Mouse (Mus musculus) stomach, postnatal 0 days (tissue): ENCODE data around the gene Tulp2. TPM values are rescaled to one million over a fixed set of nuclear protein-coding genes. Genes with fewer than 3 reads are reported as not detected.
A peak's percentile ranks its signal among the peaks of the same experiment; 100 is the strongest.

ENCODE experiments used
- ATAC-seq: fragments of 200-750 bp; cut with Nextera tagmentation; 2 replicates; pipeline ENCODE4 v1.8.0; 2017; ENCODE audit not compliant: low FRiP score, low TSS enrichment
- DNase-seq: peaks from one replicate; pipeline ENCODE4 v3.0.0-alpha.2; 2016; ENCODE audit warnings: low spot score
- H3K27ac ChIP-seq: fragments of 300-500 bp; sonication (generic); replicated peaks from 2 replicates; pipeline ENCODE4 v1.5.1; 2014; ENCODE audit warnings: mild to moderate bottlenecking, control low read depth
- H3K27me3 ChIP-seq: fragments of 300-500 bp; sonication (generic); 2 replicates; pipeline ENCODE4 v1.6.1; 2014; ENCODE audit warnings: low read length; ENCODE audit not compliant: control insufficient read depth, insufficient read depth
- H3K36me3 ChIP-seq: fragments of 300-500 bp; sonication (generic); 2 replicates; pipeline ENCODE4 v1.6.1; 2014; ENCODE audit warnings: low read length, mixed read lengths; ENCODE audit not compliant: control insufficient read depth, insufficient read depth
- H3K4me1 ChIP-seq: fragments of 300-500 bp; sonication (generic); replicated peaks from 2 replicates; pipeline ENCODE4 v1.6.1; 2014; ENCODE audit warnings: antibody characterized with exemption; ENCODE audit not compliant: control insufficient read depth, insufficient read depth
- H3K4me2 ChIP-seq: fragments of 300-500 bp; sonication (generic); replicated peaks from 2 replicates; pipeline ENCODE4 v1.6.1; 2014; ENCODE audit warnings: low read depth, mild to moderate bottlenecking, control low read depth, moderate library complexity
- H3K4me3 ChIP-seq: fragments of 300-500 bp; sonication (generic); 2 replicates; pipeline ENCODE4 v1.5.1; 2014; ENCODE audit warnings: low read depth, low read length, control low read depth
- H3K9ac ChIP-seq: fragments of 300-500 bp; sonication (generic); 2 replicates; pipeline ENCODE4 v1.6.1; 2014; ENCODE audit warnings: mild to moderate bottlenecking, low read length, control low read depth, mixed read lengths
- H3K9me3 ChIP-seq: fragments of 300-500 bp; sonication (generic); 2 replicates; pipeline ENCODE4 v1.6.1; 2016; ENCODE audit warnings: low read length; ENCODE audit not compliant: control insufficient read depth
- CTCF ChIP-seq: IDR thresholded peaks from 2 replicates; pipeline ENCODE4 v1.5.1; 2016; ENCODE audit warnings: antibody characterized with exemption, low read depth, mild to moderate bottlenecking, moderate library complexity
- EP300 ChIP-seq: optimal IDR thresholded peaks from 2 replicates; pipeline ENCODE3; 2016; ENCODE audit warnings: antibody characterized with exemption
- WGBS: fragments of 180-500 bp; shearing (Covaris S2); extraction: QIAGEN DNeasy Blood & Tissue Kit; methylation state at CpG from one replicate; pipeline ENCODE4 v1.1.7; 2014; 5-methylcytosine and 5-hydroxymethylcytosine counted together
- polyA plus RNA-seq: library from polyadenylated mRNA; unstranded; fragments of >200 nt; fragmentation: Nextera tagmentation; extraction: Ambion mirVana; gene quantifications from 2 replicates; pipeline ENCODE4 v1.2.1, GENCODE M21; 2015

Tulp2 gene
- polyA plus RNA-seq, 1 experiment from 2014 or later: 0.32 TPM

DNA sequence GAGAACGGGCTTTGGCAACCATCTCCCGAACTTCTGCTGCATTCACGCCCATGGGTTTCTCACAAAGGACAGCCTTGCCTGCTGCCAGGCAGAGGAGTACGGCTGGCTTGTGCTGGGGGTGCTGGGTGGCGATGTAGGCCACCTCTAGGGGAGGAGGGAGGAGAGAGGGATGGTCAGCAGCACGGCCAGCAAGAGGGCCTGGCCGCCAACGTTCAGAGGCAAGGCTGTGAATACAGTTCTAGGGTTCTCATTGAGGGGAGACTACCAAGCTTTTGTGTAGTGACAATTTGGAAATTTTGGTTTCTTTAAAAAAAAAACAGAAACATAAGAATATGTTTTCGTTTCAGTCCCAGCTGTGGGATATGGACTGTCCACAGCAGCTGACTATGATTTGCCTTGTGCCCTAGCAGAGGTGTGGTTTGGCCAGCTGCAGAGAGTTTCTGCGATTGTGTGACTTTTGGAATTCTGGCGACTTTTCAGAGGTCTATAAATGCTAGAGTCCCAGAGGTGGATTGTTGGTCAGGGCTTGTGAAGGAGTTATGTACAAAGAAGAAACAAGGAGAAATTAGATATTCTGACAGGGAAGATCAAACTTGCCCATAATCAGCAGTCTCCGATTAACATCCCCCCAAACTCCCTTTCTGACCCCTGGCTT lies 5.2 kb downstream of the Tulp2 start, which contains the start of gene Gm45808:
Gene Gm45808 (minus strand): TSS at position 51 of the 655 bp plus-strand sequence.
- H3K36me3 ChIP-seq: no peaks in the 10 kb centered on the region
- H3K9me3 ChIP-seq: no peaks in the 10 kb centered on the region
- DNase-seq: no peak
- H3K27me3 ChIP-seq: no peaks in the 10 kb centered on the region
- H3K4me3 ChIP-seq: no peak within 1 kb of the TSS
- no peak within 1 kb of the TSS for H3K27ac ChIP-seq
- ATAC-seq: no peak
- no peaks in the 10 kb centered on the region for H3K4me1 ChIP-seq
- no peak within 1 kb of the TSS for H3K9ac ChIP-seq
- 75% methylated on average over 12 of the region's 12 CpGs for WGBS
- H3K4me2 ChIP-seq: no peak within 1 kb of the TSS
- TF ChIP-seq EP300 (no peak), CTCF (no peak)

GRCm38 (mm10) chr7:45487861-45488292 lies 6.2 kb downstream of the Tulp2 start:
- ATAC-seq (no peak), DNase-seq (no peak)
- no peak overlapping the region for H3K9ac ChIP-seq
- WGBS: 59% methylated on average over 11 of the region's 11 CpGs
- peak overlapping the region; percentile 61; the same call in 1 of the 2 replicates for H3K4me2 ChIP-seq
- no peaks in the 10 kb centered on the region for H3K27me3 ChIP-seq
- H3K36me3 ChIP-seq: no peaks in the 10 kb centered on the region
- no peak for TF ChIP-seq CTCF
- no peak for TF ChIP-seq EP300
- H3K4me3 ChIP-seq: peak overlapping the region; percentile 43; the same call in 1 of the 2 replicates
- H3K4me1 ChIP-seq: no peaks in the 10 kb centered on the region
- H3K9me3 ChIP-seq: no peaks in the 10 kb centered on the region
- H3K27ac ChIP-seq: peak overlapping the region; percentile 61

- ATAC-seq: peak; percentile 51
- Histone ChIP-seq H3K4me2 (peak within 1 kb of the TSS; percentile 61), H3K9me3 (no peaks in the 10 kb centered on the region), H3K4me3 (peak within 1 kb of the TSS; percentile 43), H3K9ac (peak within 1 kb of the TSS; percentile 59), H3K4me1 (no peaks in the 10 kb centered on the region), H3K27me3 (no peaks in the 10 kb centered on the region), H3K36me3 (0 out of 2 replicates have a peak, but pooled peaks cover under 1% of the 10 kb centered on the region), H3K27ac (peak within 1 kb of the TSS; percentile 61)
- WGBS: 12% methylated on average over 38 of the region's 38 CpGs
- peak; percentile 54 for DNase-seq
- TF ChIP-seq CTCF: no peak
- no peak for TF ChIP-seq EP300
These were observed 6.9 kb downstream of the Tulp2 start, which contains the start of gene Dhdh for GRCm38 (mm10) chr7:45488293-45489204. TSS of gene Dhdh (minus strand) at chr7:45488805.

GRCm38 (mm10) chr7:45489578-45489977 lies 7.9 kb downstream of the Tulp2 start:
- no peak overlapping the region for H3K4me2 ChIP-seq
- H3K4me1 ChIP-seq: no peaks in the 10 kb centered on the region
- H3K27me3 ChIP-seq: no peaks in the 10 kb centered on the region
- TF ChIP-seq EP300: no peak
- TF ChIP-seq CTCF: no peak
- H3K9ac ChIP-seq: no peak overlapping the region
- no peak overlapping the region for H3K4me3 ChIP-seq
- DNase-seq (no peak), ATAC-seq (no peak)
- no peak overlapping the region for H3K27ac ChIP-seq
- no peaks in the 10 kb centered on the region for H3K9me3 ChIP-seq
- 75% methylated on average over 7 of the region's 7 CpGs for WGBS
- peaks cover 8% of the 10 kb centered on the region for H3K36me3 ChIP-seq

GRCm38 (mm10) chr7:45490822-45491221 lies 9.1 kb downstream of the Tulp2 start:
- 0 out of 2 replicates have a peak overlapping the region, but pooled peaks have one; percentile 15 for H3K4me2 ChIP-seq
- ATAC-seq (peak; percentile 59), DNase-seq (peak; percentile 60)
- TF ChIP-seq CTCF: peak; percentile 31; the same call in 1 of the 2 replicates
- no peak for TF ChIP-seq EP300
- no peaks in the 10 kb centered on the region for H3K4me1 ChIP-seq
- no peaks in the 10 kb centered on the region for H3K9me3 ChIP-seq
- WGBS: 37% methylated on average over 9 of the region's 9 CpGs
- peaks cover 18% of the 10 kb centered on the region for H3K36me3 ChIP-seq
- H3K9ac ChIP-seq: no peak overlapping the region
- H3K4me3 ChIP-seq: no peak overlapping the region
- no peaks in the 10 kb centered on the region for H3K27me3 ChIP-seq
- H3K27ac ChIP-seq: 0 out of 2 replicates have a peak overlapping the region, but pooled peaks have one; percentile 31
